Mouse (Mus musculus): Measurements from ENCODE around the gene Slc36a2. TPM values are rescaled to one million over a fixed set of nuclear protein-coding genes. Genes with fewer than 3 reads are reported as not detected.

Gene Slc36a2
- polyA plus RNA-seq, 1 experiment: 0.75 TPM

GRCm38 (mm10) chr11:55190216-55190615 is 5.3 kb upstream of the Slc36a2 start:
- Histone ChIP-seq H3K27ac (ENCODE audit: insufficient read depth, low read length) (no peak overlapping the region), H3K4me3 (ENCODE audit: insufficient read depth, low read length) (no peak overlapping the region), H3K4me1 (ENCODE audit: control insufficient read depth, insufficient read depth, low read length) (peaks cover 9% of the 10 kb centered on the region)
- TF ChIP-seq POLR2A (IDR thresholded peaks at IDR 0.05; ENCODE audit: extremely low read depth, insufficient read depth, low read length): no peak
- TF ChIP-seq CTCF (IDR thresholded peaks at IDR 0.05; ENCODE audit: extremely low read depth, insufficient read depth, low read length): no peak

- Histone ChIP-seq H3K27ac (ENCODE audit: insufficient read depth, low read length) (no peak overlapping the region), H3K4me3 (ENCODE audit: insufficient read depth, low read length) (no peak overlapping the region), H3K4me1 (ENCODE audit: control insufficient read depth, insufficient read depth, low read length) (peaks cover 7% of the 10 kb centered on the region)
- no peak for TF ChIP-seq POLR2A (IDR thresholded peaks at IDR 0.05; ENCODE audit: extremely low read depth, insufficient read depth, low read length)
- TF ChIP-seq CTCF (IDR thresholded peaks at IDR 0.05; ENCODE audit: extremely low read depth, insufficient read depth, low read length): no peak
Measured at GRCm38 (mm10) chr11:55187777-55188176, 2.9 kb upstream of the Slc36a2 start.

GRCm38 (mm10) chr11:55187292-55187691 is 2.4 kb upstream of the Slc36a2 start:
- Histone ChIP-seq H3K27ac (ENCODE audit: insufficient read depth, low read length) (no peak overlapping the region), H3K4me3 (ENCODE audit: insufficient read depth, low read length) (no peak overlapping the region), H3K4me1 (ENCODE audit: control insufficient read depth, insufficient read depth, low read length) (peaks cover 7% of the 10 kb centered on the region)
- TF ChIP-seq CTCF (IDR thresholded peaks at IDR 0.05; ENCODE audit: extremely low read depth, insufficient read depth, low read length) (no peak), POLR2A (IDR thresholded peaks at IDR 0.05; ENCODE audit: extremely low read depth, insufficient read depth, low read length) (no peak)

- no peak for TF ChIP-seq POLR2A (IDR thresholded peaks at IDR 0.05; ENCODE audit: extremely low read depth, insufficient read depth, low read length)
- no peak for TF ChIP-seq CTCF (IDR thresholded peaks at IDR 0.05; ENCODE audit: extremely low read depth, insufficient read depth, low read length)
- Histone ChIP-seq H3K4me3 (ENCODE audit: insufficient read depth, low read length) (no peak overlapping the region), H3K4me1 (ENCODE audit: control insufficient read depth, insufficient read depth, low read length) (peaks cover 7% of the 10 kb centered on the region; the same call in 1 of the 2 replicates), H3K27ac (ENCODE audit: insufficient read depth, low read length) (no peak overlapping the region)
Measured at GRCm38 (mm10) chr11:55184246-55184645, 631 bp downstream of the Slc36a2 start.

- Histone ChIP-seq H3K27ac (ENCODE audit: insufficient read depth, low read length) (no peak overlapping the region), H3K4me3 (ENCODE audit: insufficient read depth, low read length) (no peak overlapping the region), H3K4me1 (ENCODE audit: control insufficient read depth, insufficient read depth, low read length) (peaks cover 7% of the 10 kb centered on the region; the same call in 1 of the 2 replicates)
- TF ChIP-seq CTCF (IDR thresholded peaks at IDR 0.05; ENCODE audit: extremely low read depth, insufficient read depth, low read length): no peak
- no peak for TF ChIP-seq POLR2A (IDR thresholded peaks at IDR 0.05; ENCODE audit: extremely low read depth, insufficient read depth, low read length)
Measured at GRCm38 (mm10) chr11:55183124-55183523, 1.8 kb downstream of the Slc36a2 start.

- TF ChIP-seq POLR2A (IDR thresholded peaks at IDR 0.05; ENCODE audit: extremely low read depth, insufficient read depth, low read length) (no peak), CTCF (IDR thresholded peaks at IDR 0.05; ENCODE audit: extremely low read depth, insufficient read depth, low read length) (no peak)
- Histone ChIP-seq H3K4me3 (ENCODE audit: insufficient read depth, low read length) (no peak overlapping the region), H3K27ac (ENCODE audit: insufficient read depth, low read length) (no peak overlapping the region), H3K4me1 (ENCODE audit: control insufficient read depth, insufficient read depth, low read length) (no peaks in the 10 kb centered on the region)
Measured at GRCm38 (mm10) chr11:55179856-55180255, 5.0 kb downstream of the Slc36a2 start.

- TF ChIP-seq POLR2A (IDR thresholded peaks at IDR 0.05; ENCODE audit: extremely low read depth, insufficient read depth, low read length): no peak
- TF ChIP-seq CTCF (IDR thresholded peaks at IDR 0.05; ENCODE audit: extremely low read depth, insufficient read depth, low read length): no peak
- Histone ChIP-seq H3K27ac (ENCODE audit: insufficient read depth, low read length) (no peak overlapping the region), H3K4me3 (ENCODE audit: insufficient read depth, low read length) (no peak overlapping the region), H3K4me1 (ENCODE audit: control insufficient read depth, insufficient read depth, low read length) (no peaks in the 10 kb centered on the region)
Measured at GRCm38 (mm10) chr11:55178830-55179229, 6.0 kb downstream of the Slc36a2 start.

- Histone ChIP-seq H3K4me1 (ENCODE audit: control insufficient read depth, insufficient read depth, low read length) (no peaks in the 10 kb centered on the region), H3K4me3 (ENCODE audit: insufficient read depth, low read length) (no peak overlapping the region), H3K27ac (ENCODE audit: insufficient read depth, low read length) (no peak overlapping the region)
- TF ChIP-seq POLR2A (IDR thresholded peaks at IDR 0.05; ENCODE audit: extremely low read depth, insufficient read depth, low read length) (no peak), CTCF (IDR thresholded peaks at IDR 0.05; ENCODE audit: extremely low read depth, insufficient read depth, low read length) (no peak)
Measured at GRCm38 (mm10) chr11:55170501-55170900, 14.4 kb downstream of the Slc36a2 start.

- Histone ChIP-seq H3K27ac (ENCODE audit: insufficient read depth, low read length) (no peak overlapping the region), H3K4me1 (ENCODE audit: control insufficient read depth, insufficient read depth, low read length) (no peaks in the 10 kb centered on the region), H3K4me3 (ENCODE audit: insufficient read depth, low read length) (no peak overlapping the region)
- TF ChIP-seq POLR2A (IDR thresholded peaks at IDR 0.05; ENCODE audit: extremely low read depth, insufficient read depth, low read length) (no peak), CTCF (IDR thresholded peaks at IDR 0.05; ENCODE audit: extremely low read depth, insufficient read depth, low read length) (no peak)
Measured at GRCm38 (mm10) chr11:55168914-55169313, 16.0 kb downstream of the Slc36a2 start.

- Histone ChIP-seq H3K27ac (ENCODE audit: insufficient read depth, low read length) (no peak overlapping the region), H3K4me3 (ENCODE audit: insufficient read depth, low read length) (no peak overlapping the region), H3K4me1 (ENCODE audit: control insufficient read depth, insufficient read depth, low read length) (no peaks in the 10 kb centered on the region)
- no peak for TF ChIP-seq POLR2A (IDR thresholded peaks at IDR 0.05; ENCODE audit: extremely low read depth, insufficient read depth, low read length)
- no peak for TF ChIP-seq CTCF (IDR thresholded peaks at IDR 0.05; ENCODE audit: extremely low read depth, insufficient read depth, low read length)
Measured at GRCm38 (mm10) chr11:55168504-55168903, 16.4 kb downstream of the Slc36a2 start.
